Mouse (Mus musculus) central nervous system, embryonic 18 days (tissue): ENCODE data around the gene Alb. TPM values are rescaled to one million over a fixed set of nuclear protein-coding genes. Genes with fewer than 3 reads are reported as not detected.

Experiments
- polyA plus RNA-seq: library from polyadenylated mRNA; depleted of rRNA; stranded (reverse); fragments of >200 nt; gene quantifications from 2 replicates; pipeline ENCODE4 v1.2.3, GENCODE M21; 2012; rRNA removed

Alb gene
- 1.3 and 2.0 TPM in 2 replicates for polyA plus RNA-seq

GRCm38 (mm10) chr5:90460619-90461018 lies at the start of gene Alb:
Gene Alb, plus strand, starts transcription at chr5:90460897.

GRCm38 (mm10) chr5:90490518-90490917 lies 29.8 kb downstream of the Alb start, which contains the start of gene Afp:
Gene Afp, plus strand, starts transcription at chr5:90490737.

GRCm38 (mm10) chr5:90518356-90519100 lies 57.8 kb downstream of the Alb start, which contains the start of gene Afm:
Gene Afm, plus strand, starts transcription at chr5:90518932.

Other genes with a start within 250 kb of the Alb start
- gene Cox18, start 236.9 kb upstream of the Alb start, polyA plus RNA-seq: 30.0 and 30.5 TPM in 2 replicates
- 55.1 and 56.3 TPM in 2 replicates for gene Ankrd17, start 94.3 kb upstream of the Alb start, polyA plus RNA-seq
- 2.3 TPM in 2 replicates for gene Gm9958, start 93.7 kb upstream of the Alb start, polyA plus RNA-seq
- gene Afp, start 29.8 kb downstream of the Alb start, polyA plus RNA-seq: 1.1 and 1.7 TPM in 2 replicates
- not detected in 2 replicates for gene Afm, start 58.0 kb downstream of the Alb start, polyA plus RNA-seq
- 0.17 and 0.18 TPM in 2 replicates for gene 5830473C10Rik, start 100.2 kb downstream of the Alb start, polyA plus RNA-seq
- gene Rassf6, start 179.8 kb downstream of the Alb start, polyA plus RNA-seq: 0.93 and 1.3 TPM in 2 replicates